Mouse (Mus musculus) cerebellum, postnatal 14 days (tissue): ENCODE data around the gene Galnt7.

Source experiments
- DNase-seq, 2 experiments: peaks; one replicate each; pipeline ENCODE4 v3.0.0; 2021; ENCODE audit warnings: mixed read lengths in 2 of 2

The Galnt7 gene

DNA sequence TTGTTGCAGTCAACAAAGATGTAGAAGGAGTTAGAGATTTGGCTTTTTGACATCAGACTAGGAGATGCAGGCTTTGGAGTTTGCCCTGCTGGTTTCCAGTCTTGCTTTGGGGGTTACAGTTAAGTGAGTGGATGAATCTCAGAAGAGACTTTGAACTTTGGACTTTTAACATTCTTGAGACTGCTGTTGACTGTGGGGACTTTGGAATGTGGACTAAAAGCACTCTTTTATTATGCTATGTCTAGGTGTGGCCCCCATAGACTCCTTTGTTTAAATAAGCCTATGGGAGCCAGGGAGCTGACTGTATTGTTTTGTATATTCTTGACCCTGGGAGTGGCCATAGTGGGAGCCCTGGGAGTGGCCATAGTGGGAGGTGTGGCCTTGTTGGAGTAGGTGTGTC lies 162.9 kb downstream of the Galnt7 start:
- no peak for DNase-seq

DNA sequence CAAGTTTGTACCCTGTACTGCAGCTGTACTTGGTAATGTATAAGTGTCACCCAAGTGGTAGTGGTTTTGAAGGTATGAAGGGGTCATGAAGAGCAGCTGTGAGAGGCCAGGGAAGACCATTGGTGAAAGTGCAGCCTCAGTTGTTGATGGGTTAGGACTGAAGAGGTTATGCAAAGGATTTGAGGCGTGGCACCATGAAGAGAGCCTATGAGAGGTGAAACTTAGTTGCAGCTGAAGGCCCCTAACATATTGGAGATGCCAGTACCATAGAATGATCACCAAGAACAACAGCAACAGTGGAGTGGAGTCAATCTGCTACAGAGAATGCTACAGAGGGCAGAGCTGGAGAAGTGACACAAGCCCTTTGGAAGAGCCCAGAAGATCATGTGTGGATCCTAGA lies 163.5 kb downstream of the Galnt7 start:
- DNase-seq = no peak

DNA sequence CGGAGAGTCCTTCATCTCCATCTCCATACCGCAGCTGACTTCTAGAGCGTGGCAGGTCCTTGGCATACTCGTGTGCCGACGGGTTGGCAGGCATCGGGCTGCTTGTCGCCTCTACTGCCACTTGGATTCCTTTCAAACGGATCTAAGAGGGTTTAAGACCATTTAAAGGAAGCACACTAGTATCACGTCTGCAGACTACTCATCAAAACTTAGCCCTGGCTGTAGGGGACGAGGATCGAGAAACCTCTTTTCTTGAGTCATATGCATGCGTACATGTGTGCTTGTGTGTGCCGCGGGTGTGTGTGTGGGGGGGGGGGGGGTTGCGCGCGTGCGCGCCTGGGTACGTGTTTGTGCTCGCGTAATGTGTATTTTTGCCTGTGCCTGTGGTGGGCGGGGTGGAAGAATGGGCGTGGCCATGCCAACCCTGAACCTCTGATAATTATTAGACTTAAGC lies 164.5 kb downstream of the Galnt7 start:
- DNase-seq = peak; percentile 68 to 72

DNA sequence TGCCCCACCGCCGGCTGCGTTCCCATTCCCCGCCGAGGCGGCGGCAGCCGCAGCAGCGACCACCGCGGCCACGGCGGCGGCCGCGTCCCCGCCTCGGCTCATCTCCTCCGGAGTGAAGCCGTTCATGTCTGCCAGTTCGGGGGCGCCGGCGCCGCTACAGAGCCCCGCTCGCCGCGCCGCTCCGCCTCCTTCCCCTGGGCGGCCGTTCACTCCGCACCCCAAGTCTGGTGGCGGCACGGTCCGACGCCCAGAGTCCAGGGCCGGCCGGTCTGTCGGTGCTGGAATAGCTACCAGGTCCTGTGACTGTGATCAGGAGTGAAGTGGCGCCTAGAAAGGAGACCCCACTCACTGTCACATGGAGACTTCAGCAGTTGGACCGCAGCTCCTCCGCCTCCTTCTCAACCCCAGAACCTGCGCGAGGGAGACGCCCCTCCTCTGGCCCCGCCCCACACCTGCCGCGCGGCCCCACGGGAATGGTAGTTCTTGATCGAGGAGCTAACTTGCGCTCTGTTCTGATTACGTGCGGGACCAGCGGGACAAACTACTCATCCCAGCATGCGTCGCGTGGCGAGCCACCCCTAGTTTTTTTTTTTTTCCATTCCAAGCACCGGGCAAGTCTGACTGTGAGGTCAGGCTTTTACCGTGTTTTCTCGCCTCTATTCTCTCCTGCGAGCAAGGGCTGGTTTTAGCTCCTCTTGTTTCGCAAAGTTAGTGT lies 165.2 kb downstream of the Galnt7 start, which contains the start of gene Sap30:
Gene Sap30, minus strand, starts transcription at position 420 of the 715 bp plus-strand sequence.
- DNase-seq = peak; percentile 99

DNA sequence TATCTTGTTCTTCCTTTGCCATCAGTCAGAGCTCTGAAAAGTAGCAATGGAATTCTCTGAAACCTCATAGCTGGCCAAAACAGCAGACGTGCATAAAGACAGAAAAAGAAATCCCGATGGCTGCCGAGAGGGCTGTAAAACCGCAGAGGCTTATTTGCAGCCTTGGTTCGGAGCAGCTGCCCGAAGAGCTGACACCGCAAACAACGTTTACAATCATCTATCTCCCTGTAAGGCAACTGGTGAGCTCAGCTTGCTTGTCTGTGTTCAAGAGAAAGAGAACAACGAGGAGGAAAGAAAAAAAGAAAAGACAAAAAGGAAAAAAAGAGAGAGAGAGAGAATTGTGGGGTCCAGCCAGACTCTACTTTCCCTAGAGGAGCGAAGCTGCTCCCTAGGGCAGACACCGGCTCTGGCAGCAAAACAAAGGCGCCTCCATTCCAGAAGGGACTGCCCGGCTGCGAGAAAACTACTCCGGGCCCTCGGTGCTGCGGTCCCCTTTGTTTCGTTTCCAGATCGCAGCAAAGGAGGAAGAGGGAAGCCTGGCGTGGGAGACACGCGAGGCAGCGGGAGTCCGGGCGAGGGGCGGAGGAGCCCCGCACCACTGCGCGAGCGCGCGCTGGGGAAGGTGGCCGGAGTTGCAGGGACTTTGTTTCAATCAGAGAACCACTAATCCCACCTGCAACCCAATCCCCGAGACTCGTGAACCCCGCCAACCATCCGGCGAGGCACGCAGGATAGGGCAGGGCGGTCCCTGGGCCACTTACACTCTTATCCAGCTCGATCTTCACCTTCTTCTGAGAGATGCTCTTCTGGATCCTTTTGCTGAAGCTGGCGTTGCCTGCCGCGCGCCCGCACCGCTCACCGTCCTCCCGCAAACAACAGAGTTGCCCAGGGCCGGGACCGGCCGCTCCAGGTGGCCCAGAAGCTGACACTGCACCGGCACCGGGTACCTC lies 166.1 kb downstream of the Galnt7 start:
- peak; percentile 62 to 70 for DNase-seq

DNA sequence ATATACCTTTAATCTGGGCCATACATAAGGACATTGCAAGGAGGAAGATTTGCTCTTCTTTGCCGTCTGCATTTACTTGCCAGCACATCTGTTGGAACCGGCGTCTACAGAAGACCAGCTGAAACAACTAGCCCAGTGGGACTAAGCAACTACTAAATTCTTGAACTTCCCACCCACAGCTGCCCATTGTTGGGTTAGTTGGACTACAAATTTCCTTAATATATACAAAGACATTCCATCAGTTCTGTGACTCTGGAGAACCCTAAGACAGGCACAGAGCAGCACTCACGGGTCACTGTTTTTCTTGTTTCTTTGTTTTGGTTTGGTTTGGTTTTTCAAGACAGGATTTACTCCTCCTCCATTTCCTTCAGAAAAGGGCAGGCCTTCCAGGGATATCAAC lies 172.2 kb downstream of the Galnt7 start:
- no peak for DNase-seq

DNA sequence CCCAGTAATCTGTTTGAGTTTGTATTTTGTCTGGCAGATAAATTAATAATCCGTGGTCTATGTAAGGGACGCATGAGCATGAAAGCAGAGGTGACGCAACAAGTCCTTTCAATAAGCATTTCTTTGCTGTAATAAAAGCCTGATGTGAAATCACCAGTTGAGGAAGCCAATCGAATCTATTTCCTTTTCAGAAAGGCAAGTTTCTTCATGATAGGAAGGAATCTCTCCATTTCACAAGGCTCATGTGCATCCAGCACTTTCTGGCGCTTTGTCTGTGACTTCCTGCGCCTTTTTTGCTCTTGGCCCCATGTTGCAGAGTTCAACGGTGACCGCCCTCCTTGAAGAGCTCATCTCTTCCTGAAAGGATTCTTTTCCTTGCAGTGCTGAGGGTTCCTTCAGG lies 173.1 kb downstream of the Galnt7 start:
- DNase-seq = no peak

DNA sequence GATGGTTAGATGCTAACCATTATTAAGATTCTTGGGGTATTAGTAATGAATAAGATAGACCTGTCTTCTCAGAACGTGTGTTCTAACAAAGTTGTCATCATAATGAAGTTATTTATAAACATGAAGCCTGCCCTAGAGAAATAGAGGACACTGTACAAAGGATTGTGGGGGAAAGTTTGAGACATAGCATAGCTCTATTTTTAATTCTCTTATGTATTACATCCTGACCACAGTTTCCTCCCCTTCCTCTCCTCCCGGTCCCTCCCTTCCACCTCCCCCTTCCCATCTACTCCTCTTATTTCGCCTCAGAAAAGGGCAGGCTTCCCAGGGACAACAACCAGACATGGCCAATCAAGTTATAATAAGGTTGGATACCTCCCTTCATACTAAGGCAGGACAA lies 174.4 kb downstream of the Galnt7 start:
- no peak for DNase-seq
